Mouse (Mus musculus) frontal cortex, adult (tissue): ENCODE measurements at regions not wholly inside any gene's neighbourhood (a gene's known extent, or its start where the extent isn't known, plus 50 kb on each side); places are given as distances from the start of the nearest gene placed in this dataset.

Source experiments
- ATAC-seq: cut with Nextera tagmentation; 2 replicates; pipeline ENCODE4 v1.9.2; 2017; ENCODE audit warnings: mild to moderate bottlenecking, moderate library complexity, mixed read lengths; ENCODE audit not compliant: low TSS enrichment

- ATAC-seq = no peak
Measured at GRCm38 (mm10) chr1:100644858-100645257, 872.3 kb downstream of the Cntnap5b start.

- peak; percentile 62 for ATAC-seq
Measured at GRCm38 (mm10) chr1:100660822-100661221, 888.3 kb downstream of the Cntnap5b start.

GRCm38 (mm10) chr1:100706898-100707297, 934.3 kb downstream of the Cntnap5b start:
- no peak for ATAC-seq
